In genomic region chr8:125666201-125666600, GRCm38 (mm10) we compare ENCODE assay signal across 11 mouse cellular contexts. TPM values are rescaled to one million over a fixed set of nuclear protein-coding genes. Genes with fewer than 3 reads are reported as not detected.
DNase-seq lines count a peak whose midpoint lies in the region; ATAC-seq and TF ChIP-seq lines count a peak whose summit lies in the region.
"Had no signal": no experiment of that assay in that cellular context is flagged by ENCODE, and none has a peak within 500 bp of the region (broad histone marks: within the 10 kb centered on the region; RNA-seq: fewer than 3 reads in every experiment).

No protein-coding gene starts in this region.

- no peaks in the 10 kb centered on the region for H3K36me3 ChIP-seq in lung, embryonic 14.5 days (ENCODE audit: insufficient read depth)

- no peak for ATAC-seq in lung, embryonic 14.5 days (ENCODE audit: insufficient read depth)
- ATAC-seq: midbrain, embryonic 16.5 days had no signal

- H3K9me3 ChIP-seq in lung, embryonic 14.5 days (ENCODE audit: low read depth, low read length), result peaks cover 17% of the 10 kb centered on the region

- H3K27ac ChIP-seq in cerebellum, adult 2 months (ENCODE audit: insufficient read depth, low read length), result no peak overlapping the region
- H3K27ac ChIP-seq in lung, embryonic 14.5 days (ENCODE audit: low read depth), result no peak overlapping the region; the same call in 1 of the 2 replicates
- no peak overlapping the region for H3K27ac ChIP-seq in left cerebral cortex, adult 2 months
- H3K27ac ChIP-seq: forebrain, embryonic 10.5 days had no signal

- no peak overlapping the region for H3K4me2 ChIP-seq in lung, embryonic 14.5 days
- H3K4me2 ChIP-seq: limb, embryonic 12.5 days had no signal

- DNase-seq in cerebellum, adult 2 months, result peak; percentile 34 to 66
- no peak for DNase-seq in cerebellum, adult 11 months
- peak; percentile 17 for DNase-seq in lung, embryonic 14.5 days
- DNase-seq in lung, postnatal 10 days, result no peak
- peak; percentile 53 for DNase-seq in heart, adult 8-10 months (ENCODE audit: low spot score)
- DNase-seq in heart, postnatal 14 days, result peak; percentile 25 to 50
- DNase-seq in left cerebral cortex, adult 2 months (ENCODE audit: extremely low spot score in 1 of 2, low spot score in 2 of 2), result no peak
- DNase-seq in frontal cortex, postnatal 25 days (ENCODE audit: low spot score in 2 of 2), result no peak

- no peaks in the 10 kb centered on the region for H3K27me3 ChIP-seq in cerebellum, adult 2 months (ENCODE audit: control insufficient read depth, insufficient read depth, low read length)
- no peaks in the 10 kb centered on the region for H3K27me3 ChIP-seq in lung, embryonic 14.5 days (ENCODE audit: insufficient read depth, low read length)
- H3K27me3 ChIP-seq: limb, embryonic 12.5 days had no signal

- WGBS in cerebellum, adult 2 months, result 16% methylated on average over 5 of the region's 5 CpGs
- WGBS in lung, embryonic 14.5 days, result 20% methylated on average over 5 of the region's 5 CpGs

- no peak for TF ChIP-seq CTCF in cerebellum, adult 2 months (IDR thresholded peaks at IDR 0.05; ENCODE audit: borderline replicate concordance, insufficient read depth, low read depth, low read length)
- no peak for TF ChIP-seq CTCF in lung, embryonic 14.5 days (IDR thresholded peaks at IDR 0.05; ENCODE audit: low read depth)
- no peak for TF ChIP-seq CTCF in left cerebral cortex, adult 2 months (IDR thresholded peaks at IDR 0.05)

- TF ChIP-seq POLR2A in cerebellum, adult 2 months (IDR thresholded peaks at IDR 0.05; ENCODE audit: borderline replicate concordance, insufficient read depth, low read length), result no peak

- H3K4me1 ChIP-seq in cerebellum, adult 2 months (ENCODE audit: control insufficient read depth, insufficient read depth, low read length), result peaks cover 20% of the 10 kb centered on the region
- H3K4me1 ChIP-seq in lung, embryonic 14.5 days (ENCODE audit: insufficient read depth), result peaks cover 5% of the 10 kb centered on the region; the same call in 1 of the 2 replicates

- intact Hi-C loops in heart, postnatal 14 days (cut with DNase I), result loop anchor here (5.0 kb wide), 2 partner anchors 94 to 201 kb away; no protein-coding TSS in a partner anchor
- intact Hi-C loops in left cerebral cortex, adult 2 months (cut with DNase I), result no loop called here

- no peak overlapping the region for H3K4me3 ChIP-seq in cerebellum, adult 2 months (replicated peaks; ENCODE audit: insufficient read depth, low read depth, low read length)
- no peak overlapping the region for H3K4me3 ChIP-seq in lung, embryonic 14.5 days (ENCODE audit: low read depth, low read length)
- no peak overlapping the region for H3K4me3 ChIP-seq in left cerebral cortex, adult 2 months
- H3K4me3 ChIP-seq: forebrain, embryonic 10.5 days; limb, embryonic 12.5 days had no signal

- H3K9ac ChIP-seq in lung, embryonic 14.5 days, result no peak overlapping the region
- H3K9ac ChIP-seq: limb, embryonic 12.5 days had no signal

RNA-seq across cellular contexts. Expression of gene Map10, which starts 3.4 kb away (rescaled TPM):
- polyA plus RNA-seq in cerebellum, adult 2 months (2012; rRNA removed), result 2.6 and 3.0 TPM in 2 replicates
- 7.6 and 8.1 TPM in 2 replicates for polyA plus RNA-seq in lung, embryonic 14.5 days (2014; fragmentation: Nextera tagmentation; extraction: Ambion mirVana)
- total RNA-seq in heart, adult 8-10 months (2022), result 1 to 10 TPM; 4.9 to 7.0 (median 6.4) TPM
- 1 to 10 TPM; 3.8 to 4.3 TPM for total RNA-seq in heart, postnatal 14 days (2021)
- 1 to 10 TPM; 4.3 to 4.5 TPM for total RNA-seq in left cerebral cortex, adult 2 months (2021)

Comparison
In these comparisons a context has a peak if more than half of its experiments do, and no peak if none do; other contexts are left out.
1. DNase-seq: peak in cerebellum, adult 2 months (2 of 2), lung, embryonic 14.5 days (single experiment), heart, adult 8-10 months (single experiment) and heart, postnatal 14 days (2 of 2); none in cerebellum, adult 11 months (single experiment), lung, postnatal 10 days (single experiment), left cerebral cortex, adult 2 months (0 of 2) and frontal cortex, postnatal 25 days (0 of 2).